ENCODE assay signal across 9 mouse cellular contexts in the genomic region with DNA sequence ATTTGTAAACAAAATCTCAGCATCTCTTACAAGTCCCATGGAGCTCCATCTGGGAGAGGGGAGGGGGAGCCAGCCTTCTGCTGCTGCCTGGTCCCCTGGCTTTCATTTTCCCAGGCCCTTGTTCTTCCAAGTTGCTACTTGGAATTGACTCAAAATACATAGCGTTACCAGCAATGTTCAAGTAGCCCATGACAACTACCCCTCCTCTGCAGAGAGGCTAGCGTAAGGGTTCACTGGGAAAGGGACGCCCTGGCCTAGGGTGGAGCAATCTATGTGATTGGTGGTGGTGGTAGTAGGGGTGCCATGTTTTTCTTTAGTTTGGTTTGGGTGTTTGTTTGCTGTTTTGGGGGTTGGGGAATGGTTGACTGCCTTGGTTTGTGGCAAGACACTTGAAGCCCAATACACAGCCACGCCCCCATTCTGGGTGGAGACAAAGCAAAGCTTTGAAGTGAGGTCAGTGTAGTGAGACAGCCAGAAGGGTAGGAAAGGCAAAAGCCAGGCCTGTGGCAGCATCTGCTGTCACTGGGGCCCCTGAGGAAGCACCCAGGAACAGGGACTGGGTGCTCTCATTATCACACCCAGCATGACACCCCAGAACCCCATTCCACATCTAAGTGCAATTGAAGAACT. TPM values are rescaled to one million over a fixed set of nuclear protein-coding genes. Genes with fewer than 3 reads are reported as not detected.
DNase-seq lines count a peak whose midpoint lies in the region; ATAC-seq lines count a peak whose summit lies in the region.
"Had no signal": no experiment of that assay in that cellular context is flagged by ENCODE, and none has a peak within 500 bp of the region (broad histone marks: within the 10 kb centered on the region; RNA-seq: fewer than 3 reads in every experiment).

No protein-coding gene starts in this region.

- H3K4me1 ChIP-seq in embryonic facial prominence, embryonic 14.5 days (ENCODE audit: control insufficient read depth, insufficient read depth, low read length) = no peaks in the 10 kb centered on the region; the same call in 1 of the 2 replicates
- peaks cover 19% of the 10 kb centered on the region for H3K4me1 ChIP-seq in liver, embryonic 13.5 days (replicated peaks)
- H3K4me1 ChIP-seq in neural tube, embryonic 13.5 days (replicated peaks) = peaks cover 34% of the 10 kb centered on the region
- H3K4me1 ChIP-seq in heart, embryonic 11.5 days (ENCODE audit: control insufficient read depth, insufficient read depth, low read length) = peaks cover 19% of the 10 kb centered on the region
- H3K4me1 ChIP-seq: embryonic facial prominence, embryonic 15.5 days had no signal

- H3K4me3 ChIP-seq in embryonic facial prominence, embryonic 14.5 days (ENCODE audit: low read depth, low read length) = no peak overlapping the region
- H3K4me3 ChIP-seq in liver, embryonic 13.5 days (replicated peaks) = no peak overlapping the region
- no peak overlapping the region for H3K4me3 ChIP-seq in neural tube, embryonic 13.5 days
- no peak overlapping the region for H3K4me3 ChIP-seq in heart, embryonic 11.5 days (ENCODE audit: low read depth, low read length)
- H3K4me3 ChIP-seq: embryonic facial prominence, embryonic 15.5 days had no signal

- H3K36me3 ChIP-seq in embryonic facial prominence, embryonic 14.5 days (ENCODE audit: control insufficient read depth, insufficient read depth, low read length) = no peaks in the 10 kb centered on the region
- H3K36me3 ChIP-seq in liver, embryonic 13.5 days = no peaks in the 10 kb centered on the region
- no peaks in the 10 kb centered on the region for H3K36me3 ChIP-seq in neural tube, embryonic 13.5 days
- H3K36me3 ChIP-seq in heart, embryonic 11.5 days (ENCODE audit: control insufficient read depth, insufficient read depth, low read length) = no peaks in the 10 kb centered on the region
- H3K36me3 ChIP-seq: embryonic facial prominence, embryonic 15.5 days had no signal

- peak; percentile 54; the same call in 1 of the 2 replicates for ATAC-seq in embryonic facial prominence, embryonic 14.5 days (ENCODE audit: low read depth)
- ATAC-seq in liver, embryonic 13.5 days (ENCODE audit: low read depth) = no peak
- peak; percentile 71 for ATAC-seq in neural tube, embryonic 13.5 days (ENCODE audit: low read depth)
- no peak for ATAC-seq in heart, embryonic 11.5 days (replicated peaks; ENCODE audit: insufficient number of reproducible peaks, low FRiP score, low TSS enrichment)

- H3K9me3 ChIP-seq in embryonic facial prominence, embryonic 14.5 days (ENCODE audit: control insufficient read depth, low read length) = no peaks in the 10 kb centered on the region
- no peaks in the 10 kb centered on the region for H3K9me3 ChIP-seq in liver, embryonic 13.5 days (replicated peaks)
- H3K9me3 ChIP-seq in neural tube, embryonic 13.5 days = no peaks in the 10 kb centered on the region
- no peaks in the 10 kb centered on the region for H3K9me3 ChIP-seq in heart, embryonic 11.5 days (replicated peaks; ENCODE audit: control insufficient read depth, low read length)
- H3K9me3 ChIP-seq: embryonic facial prominence, embryonic 15.5 days had no signal

- H3K27ac ChIP-seq in embryonic facial prominence, embryonic 14.5 days (replicated peaks; ENCODE audit: low read depth, low read length) = no peak overlapping the region
- H3K27ac ChIP-seq in liver, embryonic 13.5 days = no peak overlapping the region
- H3K27ac ChIP-seq in neural tube, embryonic 13.5 days (replicated peaks) = peak overlapping the region; percentile 75
- no peak overlapping the region for H3K27ac ChIP-seq in heart, embryonic 11.5 days (ENCODE audit: low read depth, low read length)
- H3K27ac ChIP-seq: embryonic facial prominence, embryonic 15.5 days had no signal

- H3K4me2 ChIP-seq in embryonic facial prominence, embryonic 14.5 days (ENCODE audit: low read depth, low read length) = no peak overlapping the region
- H3K4me2 ChIP-seq in liver, embryonic 13.5 days = peak overlapping the region; percentile 52
- no peak overlapping the region for H3K4me2 ChIP-seq in neural tube, embryonic 13.5 days
- no peak overlapping the region for H3K4me2 ChIP-seq in heart, embryonic 11.5 days
- H3K4me2 ChIP-seq: embryonic facial prominence, embryonic 15.5 days had no signal

- peak; percentile 38 for DNase-seq in layer of hippocampus, adult 9-11 months
- no peak for DNase-seq in layer of hippocampus, adult 9-10 months (ENCODE audit: low spot score)
- DNase-seq in embryonic facial prominence, embryonic 14.5 days (ENCODE audit: low spot score) = peak; percentile 40
- no peak for DNase-seq in liver, embryonic 13.5 days
- DNase-seq in right cerebral cortex, postnatal 25 days = no peak
- no peak for DNase-seq in right cerebral cortex, adult 18-20 months

- H3K9ac ChIP-seq in embryonic facial prominence, embryonic 14.5 days (ENCODE audit: low read depth, low read length) = no peak overlapping the region
- no peak overlapping the region for H3K9ac ChIP-seq in liver, embryonic 13.5 days
- H3K9ac ChIP-seq in neural tube, embryonic 13.5 days = no peak overlapping the region
- no peak overlapping the region for H3K9ac ChIP-seq in heart, embryonic 11.5 days (ENCODE audit: low read depth, low read length)
- H3K9ac ChIP-seq: embryonic facial prominence, embryonic 15.5 days had no signal

- no peaks in the 10 kb centered on the region for H3K27me3 ChIP-seq in embryonic facial prominence, embryonic 14.5 days (replicated peaks; ENCODE audit: control insufficient read depth, insufficient read depth, low read length)
- H3K27me3 ChIP-seq in liver, embryonic 13.5 days = no peaks in the 10 kb centered on the region
- H3K27me3 ChIP-seq in neural tube, embryonic 13.5 days = no peaks in the 10 kb centered on the region
- H3K27me3 ChIP-seq in heart, embryonic 11.5 days (ENCODE audit: control insufficient read depth, insufficient read depth, low read length) = no peaks in the 10 kb centered on the region
- H3K27me3 ChIP-seq: embryonic facial prominence, embryonic 15.5 days had no signal

- 78% methylated on average over 4 of the region's 4 CpGs for WGBS in embryonic facial prominence, embryonic 14.5 days
- WGBS in liver, embryonic 13.5 days (ENCODE audit: insufficient replicate concordance) = 70% methylated on average over 4 of the region's 4 CpGs
- 64% methylated on average over 4 of the region's 4 CpGs for WGBS in neural tube, embryonic 13.5 days
- WGBS in heart, embryonic 11.5 days (ENCODE audit: insufficient replicate concordance) = 84% methylated on average over 4 of the region's 4 CpGs

RNA-seq across cellular contexts. Expression of a gene that starts 4.6 kb away (rescaled TPM):
- 15.4 and 17.0 TPM in 2 replicates for polyA plus RNA-seq in embryonic facial prominence, embryonic 14.5 days (2014; fragmentation: Nextera tagmentation; extraction: Ambion mirVana)
- polyA plus RNA-seq in liver, embryonic 13.5 days (2015; fragmentation: Nextera tagmentation; extraction: Ambion mirVana) = 16.6 and 21.5 TPM in 2 replicates
- polyA plus RNA-seq in neural tube, embryonic 13.5 days (2015; fragmentation: Nextera tagmentation; extraction: Ambion mirVana) = 19.0 and 19.6 TPM in 2 replicates
- polyA plus RNA-seq in heart, embryonic 11.5 days (2014; fragmentation: Nextera tagmentation; extraction: Ambion mirVana) = 9.9 and 11.0 TPM in 2 replicates

RNA-seq across cellular contexts. Expression of a gene that starts 58.1 kb away (rescaled TPM):
- 1.6 and 2.4 TPM in 2 replicates for polyA plus RNA-seq in embryonic facial prominence, embryonic 14.5 days (2014; fragmentation: Nextera tagmentation; extraction: Ambion mirVana)
- not detected in 2 replicates for polyA plus RNA-seq in liver, embryonic 13.5 days (2015; fragmentation: Nextera tagmentation; extraction: Ambion mirVana)
- polyA plus RNA-seq in neural tube, embryonic 13.5 days (2015; fragmentation: Nextera tagmentation; extraction: Ambion mirVana) = 0.27 and 0.29 TPM in 2 replicates
- not detected in 2 replicates for polyA plus RNA-seq in heart, embryonic 11.5 days (2014; fragmentation: Nextera tagmentation; extraction: Ambion mirVana)

Comparison
In these comparisons a context has a peak if more than half of its experiments do, and no peak if none do; other contexts are left out.
1. DNase-seq: peak in layer of hippocampus, adult 9-11 months (single experiment) and embryonic facial prominence, embryonic 14.5 days (single experiment); none in layer of hippocampus, adult 9-10 months (single experiment), liver, embryonic 13.5 days (single experiment), right cerebral cortex, postnatal 25 days (single experiment) and right cerebral cortex, adult 18-20 months (single experiment).
2. ATAC-seq: peak in embryonic facial prominence, embryonic 14.5 days (single experiment) and neural tube, embryonic 13.5 days (single experiment); none in liver, embryonic 13.5 days (single experiment) and heart, embryonic 11.5 days (single experiment).